Mouse (Mus musculus) embryonic facial prominence, embryonic 14.5 days (tissue): ENCODE measurements around the gene Ankrd13a. TPM values are rescaled to one million over a fixed set of nuclear protein-coding genes. Genes with fewer than 3 reads are reported as not detected.

Source experiments
- ATAC-seq: fragments of 200-750 bp; cut with Nextera tagmentation; 2 replicates; pipeline ENCODE4 v1.8.0; 2017; ENCODE audit warnings: low read depth, moderate number of reproducible peaks, moderate TSS enrichment
- DNase-seq: peaks from one replicate; pipeline ENCODE4 v3.0.0-alpha.2; 2015; ENCODE audit warnings: low spot score
- H3K27ac ChIP-seq: fragments of 300-500 bp; sonication (generic); replicated peaks from 2 replicates; pipeline ENCODE4 v1.5.1; 2014; ENCODE audit warnings: low read depth, mild to moderate bottlenecking, low read length, moderate library complexity
- H3K27me3 ChIP-seq: fragments of 300-500 bp; sonication (generic); replicated peaks from 2 replicates; pipeline ENCODE4 v1.6.1; 2014; ENCODE audit warnings: low read length; ENCODE audit not compliant: control insufficient read depth, insufficient read depth
- H3K36me3 ChIP-seq: fragments of 300-500 bp; sonication (generic); 2 replicates; pipeline ENCODE4 v1.6.1; 2014; ENCODE audit warnings: low read length, mixed read lengths; ENCODE audit not compliant: control insufficient read depth, insufficient read depth
- H3K4me1 ChIP-seq: fragments of 300-500 bp; sonication (generic); 2 replicates; pipeline ENCODE4 v1.6.1; 2014; ENCODE audit warnings: antibody characterized with exemption, low read length; ENCODE audit not compliant: control insufficient read depth, insufficient read depth
- H3K4me2 ChIP-seq: fragments of 300-500 bp; sonication (generic); 2 replicates; pipeline ENCODE4 v1.6.1; 2014; ENCODE audit warnings: low read depth, mild to moderate bottlenecking, low read length, moderate library complexity, mixed read lengths
- H3K4me3 ChIP-seq: fragments of 300-500 bp; sonication (generic); 2 replicates; pipeline ENCODE4 v1.5.1; 2014; ENCODE audit warnings: low read depth, mild to moderate bottlenecking, low read length
- H3K9ac ChIP-seq: fragments of 300-500 bp; sonication (generic); 2 replicates; pipeline ENCODE4 v1.6.1; 2014; ENCODE audit warnings: low read depth, mild to moderate bottlenecking, low read length, moderate library complexity, mixed read lengths
- H3K9me3 ChIP-seq: fragments of 300-500 bp; sonication (generic); 2 replicates; pipeline ENCODE4 v1.6.1; 2016; ENCODE audit warnings: low read length; ENCODE audit not compliant: control insufficient read depth
- WGBS: fragments of 180-500 bp; shearing (Covaris S2); extraction: QIAGEN DNeasy Blood & Tissue Kit; methylation state at CpG from one replicate; pipeline ENCODE4 v1.1.7; 2014; 5-methylcytosine and 5-hydroxymethylcytosine counted together
- polyA plus RNA-seq: library from polyadenylated mRNA; unstranded; fragments of >200 nt; fragmentation: Nextera tagmentation; extraction: Ambion mirVana; gene quantifications from 2 replicates; pipeline ENCODE4 v1.2.1, GENCODE M21; 2014

Gene Ankrd13a
- 61.4 and 65.4 TPM in 2 replicates for polyA plus RNA-seq

DNA sequence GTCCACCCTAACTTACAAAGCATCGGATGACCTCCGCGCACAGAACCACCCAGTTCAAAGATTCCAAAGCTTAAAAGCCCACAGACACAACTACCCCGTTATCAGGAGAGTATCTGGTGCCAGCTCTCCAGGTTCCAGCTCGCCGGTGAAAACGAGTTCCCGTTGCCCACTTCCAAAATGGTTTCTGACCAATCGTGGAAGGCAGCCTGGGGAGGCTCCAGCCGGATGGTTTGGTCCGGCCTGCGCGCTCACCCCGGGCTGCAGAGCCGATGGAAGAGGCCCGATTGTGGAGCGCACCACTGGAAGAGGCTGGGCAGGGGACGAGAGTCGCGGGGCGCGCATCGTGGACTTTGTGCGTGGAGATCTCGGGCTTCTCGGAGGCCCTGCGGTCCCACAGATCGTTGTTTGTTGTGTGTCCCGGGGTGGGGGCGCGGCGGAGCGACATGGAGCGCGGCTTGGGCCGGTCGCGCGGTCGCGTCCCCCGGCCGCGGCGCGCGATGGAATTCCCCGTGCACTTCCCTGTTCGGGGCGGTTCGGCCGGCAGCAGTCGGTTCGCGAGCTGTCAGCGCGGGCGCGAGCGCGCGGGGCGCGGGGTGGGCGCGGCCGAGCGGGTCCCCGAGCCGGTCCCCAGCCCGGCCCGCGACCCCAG lies at the start of gene Ankrd13a:
Gene Ankrd13a, plus strand, starts transcription at position 275 of the 649 bp plus-strand sequence.
- ATAC-seq = peak; percentile 91
- Histone ChIP-seq H3K9me3 (no peaks in the 10 kb centered on the region), H3K4me2 (peak within 1 kb of the TSS; percentile 89), H3K36me3 (no peaks in the 10 kb centered on the region), H3K4me3 (peak within 1 kb of the TSS; percentile 97), H3K9ac (peak within 1 kb of the TSS; percentile 95), H3K4me1 (peaks cover 10% of the 10 kb centered on the region), H3K27ac (peak within 1 kb of the TSS; percentile 93), H3K27me3 (no peaks in the 10 kb centered on the region)
- DNase-seq = peak; percentile 97
- under 1% methylated on average over 28 of the region's 73 CpGs for WGBS

- Histone ChIP-seq H3K27ac (no peak overlapping the region), H3K27me3 (no peaks in the 10 kb centered on the region), H3K4me3 (no peak overlapping the region), H3K4me1 (no peaks in the 10 kb centered on the region), H3K36me3 (peaks cover 79% of the 10 kb centered on the region), H3K9ac (no peak overlapping the region), H3K9me3 (peaks cover 6% of the 10 kb centered on the region; the same call in 1 of the 2 replicates), H3K4me2 (no peak overlapping the region)
- DNase-seq (no peak), ATAC-seq (no peak; the same call in 1 of the 2 replicates)
- 76% methylated on average over 10 of the region's 10 CpGs for WGBS
Measured at GRCm38 (mm10) chr5:114728160-114728559, 46.3 kb upstream of the Ankrd13a start.

DNA sequence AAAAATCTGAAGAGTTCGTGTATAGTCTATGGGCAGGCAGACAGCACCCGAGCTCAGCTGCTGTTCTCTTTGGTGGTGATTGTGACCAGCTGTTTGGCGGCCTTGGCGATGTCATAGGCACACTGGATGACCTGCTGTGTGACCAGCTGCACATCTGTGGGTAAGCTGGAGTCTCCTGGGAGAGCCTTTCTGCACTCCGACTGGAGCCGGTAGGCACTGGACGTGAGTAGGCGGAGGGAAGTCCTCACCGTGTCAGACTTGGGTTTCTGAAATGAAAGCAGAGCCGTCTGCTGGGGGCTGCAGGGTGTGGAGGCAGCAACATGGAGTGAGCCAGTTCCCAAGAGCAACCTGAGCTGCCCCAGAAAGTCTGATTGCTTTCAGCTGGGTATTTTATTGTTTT lies 44.3 kb upstream of the Ankrd13a start:
- Histone ChIP-seq H3K9ac (no peak overlapping the region), H3K4me3 (no peak overlapping the region), H3K36me3 (peaks cover 86% of the 10 kb centered on the region), H3K27ac (no peak overlapping the region), H3K9me3 (no peaks in the 10 kb centered on the region), H3K4me1 (no peaks in the 10 kb centered on the region), H3K4me2 (no peak overlapping the region), H3K27me3 (no peaks in the 10 kb centered on the region)
- WGBS = 32% methylated on average over 10 of the region's 10 CpGs
- ATAC-seq (peak; percentile 38; the same call in 1 of the 2 replicates), DNase-seq (peak; percentile 78)

GRCm38 (mm10) chr5:114731498-114731897 lies 43.0 kb upstream of the Ankrd13a start:
- Histone ChIP-seq H3K4me2 (no peak overlapping the region), H3K9ac (no peak overlapping the region), H3K27ac (no peak overlapping the region), H3K36me3 (peaks cover 90% of the 10 kb centered on the region), H3K9me3 (no peaks in the 10 kb centered on the region), H3K27me3 (no peaks in the 10 kb centered on the region), H3K4me1 (no peaks in the 10 kb centered on the region), H3K4me3 (no peak overlapping the region)
- no peak for DNase-seq
- ATAC-seq = no peak
- 69% methylated on average over 6 of the region's 6 CpGs for WGBS

- Histone ChIP-seq H3K36me3 (peaks cover 94% of the 10 kb centered on the region), H3K4me1 (no peaks in the 10 kb centered on the region), H3K4me3 (no peak overlapping the region), H3K4me2 (no peak overlapping the region), H3K27ac (no peak overlapping the region), H3K9me3 (no peaks in the 10 kb centered on the region), H3K27me3 (no peaks in the 10 kb centered on the region), H3K9ac (no peak overlapping the region)
- ATAC-seq (no peak), DNase-seq (no peak)
- 80% methylated on average over 15 of the region's 15 CpGs for WGBS
Measured at GRCm38 (mm10) chr5:114731969-114732368, 42.5 kb upstream of the Ankrd13a start.

DNA sequence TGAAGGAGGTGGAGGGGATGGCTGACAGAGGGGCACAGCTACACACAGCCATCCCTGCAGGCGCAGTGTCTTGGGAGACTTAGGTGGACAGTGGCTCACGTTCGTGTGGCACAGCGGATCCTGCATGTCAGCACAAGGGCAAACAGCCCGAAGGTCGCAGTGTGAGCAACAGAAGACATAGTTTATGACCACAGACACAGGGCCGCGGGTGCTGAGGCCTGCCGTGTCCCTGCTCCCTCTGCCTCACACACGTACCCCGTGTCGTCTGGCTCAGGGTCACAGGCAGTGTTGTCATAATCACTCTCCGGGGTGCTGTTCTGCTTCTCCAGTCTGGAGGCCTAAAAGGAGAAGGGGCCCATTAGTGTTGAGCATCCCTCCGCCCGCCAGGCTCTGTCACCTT lies 40.9 kb upstream of the Ankrd13a start:
- no peak overlapping the region for H3K9ac ChIP-seq
- no peaks in the 10 kb centered on the region for H3K4me1 ChIP-seq
- H3K4me2 ChIP-seq = no peak overlapping the region
- peaks cover 94% of the 10 kb centered on the region for H3K36me3 ChIP-seq
- WGBS = 95% methylated on average over 15 of the region's 15 CpGs
- no peak for DNase-seq
- no peaks in the 10 kb centered on the region for H3K9me3 ChIP-seq
- no peak for ATAC-seq
- H3K27ac ChIP-seq = no peak overlapping the region
- H3K4me3 ChIP-seq = no peak overlapping the region
- no peaks in the 10 kb centered on the region for H3K27me3 ChIP-seq

- H3K9ac ChIP-seq = no peak overlapping the region
- no peak for ATAC-seq
- no peak overlapping the region for H3K4me3 ChIP-seq
- H3K4me2 ChIP-seq = no peak overlapping the region
- 82% methylated on average over 21 of the region's 21 CpGs for WGBS
- H3K4me1 ChIP-seq = no peaks in the 10 kb centered on the region
- H3K27me3 ChIP-seq = no peaks in the 10 kb centered on the region
- no peak overlapping the region for H3K27ac ChIP-seq
- peaks cover 89% of the 10 kb centered on the region for H3K36me3 ChIP-seq
- peak; percentile 48 for DNase-seq
- no peaks in the 10 kb centered on the region for H3K9me3 ChIP-seq
Measured at GRCm38 (mm10) chr5:114737090-114737887, 37.2 kb upstream of the Ankrd13a start.

GRCm38 (mm10) chr5:114738707-114739241 lies 35.7 kb upstream of the Ankrd13a start:
- Histone ChIP-seq H3K27ac (0 out of 2 replicates have a peak overlapping the region, but pooled peaks have one; percentile 46), H3K4me1 (no peaks in the 10 kb centered on the region), H3K36me3 (peaks cover 90% of the 10 kb centered on the region), H3K9ac (no peak overlapping the region), H3K4me3 (no peak overlapping the region), H3K9me3 (no peaks in the 10 kb centered on the region), H3K4me2 (no peak overlapping the region), H3K27me3 (no peaks in the 10 kb centered on the region)
- 83% methylated on average over 10 of the region's 12 CpGs for WGBS
- DNase-seq = peak; percentile 45
- no peak for ATAC-seq
